In the genomic region with DNA sequence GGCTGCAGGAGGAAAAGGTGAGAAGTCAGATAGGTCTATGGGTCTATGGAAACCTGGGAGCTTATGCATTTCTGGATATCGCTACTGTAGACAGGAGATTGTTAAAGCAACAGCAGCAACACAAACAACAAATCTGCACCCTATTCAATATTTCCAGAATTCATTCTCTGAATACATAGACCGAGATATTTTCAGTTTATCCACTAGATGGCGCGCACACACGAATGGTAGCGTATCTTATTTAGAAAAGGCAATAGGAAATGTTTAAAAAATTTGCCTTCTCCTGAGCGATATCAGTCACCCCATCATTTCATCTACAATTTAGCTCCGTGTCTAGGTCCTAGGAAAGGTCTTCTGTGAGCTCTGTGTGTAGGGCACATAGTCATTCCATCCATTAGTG, we compare ENCODE assay signal across 7 mouse cellular contexts. TPM values are rescaled to one million over a fixed set of nuclear protein-coding genes. Genes with fewer than 3 reads are reported as not detected.
DNase-seq lines count a peak whose midpoint lies in the region; ATAC-seq and TF ChIP-seq lines count a peak whose summit lies in the region.

No protein-coding gene starts in this region.

- no peak for ATAC-seq in kidney, embryonic 15.5 days (replicated peaks; ENCODE audit: low FRiP score)
- ATAC-seq in midbrain, embryonic 14.5 days (ENCODE audit: low FRiP score, low TSS enrichment) = no peak

- no peaks in the 10 kb centered on the region for H3K36me3 ChIP-seq in kidney, adult 2 months (ENCODE audit: control insufficient read depth, insufficient read depth, low read length)
- no peaks in the 10 kb centered on the region for H3K36me3 ChIP-seq in kidney, embryonic 15.5 days
- no peaks in the 10 kb centered on the region for H3K36me3 ChIP-seq in CH12.LX (replicated peaks in 1 of 2; ENCODE audit: control insufficient read depth in 1 of 2, insufficient read depth in 1 of 2, low read length in 1 of 2)
- H3K36me3 ChIP-seq in midbrain, embryonic 14.5 days (ENCODE audit: control insufficient read depth, insufficient read depth, low read length) = no peaks in the 10 kb centered on the region

- in situ Hi-C loops in CH12.LX (cut with MboI; ENCODE audit: low pct_ligation_motif_present, low pct_unique_long_range_greater_than_20kb, low sequenced_read_pairs) = no loop called here

- no peak overlapping the region for H3K9ac ChIP-seq in kidney, embryonic 15.5 days
- H3K9ac ChIP-seq in CH12.LX (ENCODE audit: insufficient read depth, low read depth) = no peak overlapping the region
- no peak overlapping the region for H3K9ac ChIP-seq in midbrain, embryonic 14.5 days (replicated peaks; ENCODE audit: low read length)

- H3K4me1 ChIP-seq in kidney, adult 2 months (ENCODE audit: control insufficient read depth, insufficient read depth, low read length) = no peaks in the 10 kb centered on the region
- no peaks in the 10 kb centered on the region for H3K4me1 ChIP-seq in kidney, embryonic 15.5 days
- H3K4me1 ChIP-seq in CH12.LX (ENCODE audit: control insufficient read depth in 1 of 2, insufficient read depth in 2 of 2) = no peaks in the 10 kb centered on the region
- no peaks in the 10 kb centered on the region for H3K4me1 ChIP-seq in midbrain, embryonic 14.5 days (ENCODE audit: control insufficient read depth, insufficient read depth, low read length)

- intact Hi-C loops in heart, postnatal 10 days (cut with DNase I) = no loop called here

- TF ChIP-seq EP300 in CH12.LX (IDR thresholded peaks at IDR 0.05; ENCODE audit: low read length) = no peak

- H3K9me3 ChIP-seq in kidney, embryonic 15.5 days (replicated peaks) = no peaks in the 10 kb centered on the region
- no peaks in the 10 kb centered on the region for H3K9me3 ChIP-seq in CH12.LX (replicated peaks; ENCODE audit: low read length)
- no peaks in the 10 kb centered on the region for H3K9me3 ChIP-seq in midbrain, embryonic 14.5 days (ENCODE audit: control insufficient read depth, low read length)

- dilution Hi-C loops in CH12.LX (cut with MboI; ENCODE audit: extremely low pct_ligation_motif_present, extremely low pct_unique_long_range_greater_than_20kb, low sequenced_read_pairs) = no loop called here

- TF ChIP-seq CTCF in kidney, adult 2 months (conservative IDR thresholded peaks at IDR 0.05; ENCODE audit: insufficient read depth, insufficient read length, low read depth, low read length) = no peak
- peak; percentile 30 to 67; a peak in 3 of 4 replicates for TF ChIP-seq CTCF in CH12.LX (conservative IDR thresholded peaks at IDR 0.05 in 1 of 2, IDR thresholded peaks at IDR 0.05 in 1 of 2; ENCODE audit: low read depth in 2 of 2, low read length in 2 of 2)

- 5% methylated on average over 8 of the region's 8 CpGs for WGBS in kidney, adult 2 months
- 6% methylated on average over 8 of the region's 8 CpGs for WGBS in kidney, embryonic 15.5 days
- 7% methylated on average over 8 of the region's 8 CpGs for WGBS in midbrain, embryonic 14.5 days

- peak; percentile 13 for DNase-seq in kidney, adult 2 months
- peak; percentile 51 for DNase-seq in CH12.LX (ENCODE audit: extremely low read depth)
- peak; percentile 18 for DNase-seq in Muller cell, postnatal 12 days (ENCODE audit: inconsistent ontology term)
- DNase-seq in heart, postnatal 10 days = peak; percentile 12 to 32
- peak; percentile 85 for DNase-seq in midbrain, embryonic 14.5 days
- no peak for DNase-seq in urinary bladder, postnatal 10 days (ENCODE audit: low spot score)

- no peaks in the 10 kb centered on the region for H3K79me2 ChIP-seq in CH12.LX (replicated peaks; ENCODE audit: control insufficient read depth, extremely low read depth, insufficient read depth, poor library complexity, severe bottlenecking)

- no peak overlapping the region for H3K27ac ChIP-seq in kidney, adult 2 months (ENCODE audit: insufficient read depth, low read depth, low read length)
- no peak overlapping the region for H3K27ac ChIP-seq in kidney, embryonic 15.5 days
- H3K27ac ChIP-seq in CH12.LX (ENCODE audit: insufficient read depth, low read depth) = no peak overlapping the region
- no peak overlapping the region for H3K27ac ChIP-seq in midbrain, embryonic 14.5 days (replicated peaks; ENCODE audit: low read depth, low read length)

- H3K27me3 ChIP-seq in kidney, adult 2 months (replicated peaks; ENCODE audit: control insufficient read depth, insufficient read depth, low read length) = no peaks in the 10 kb centered on the region
- no peaks in the 10 kb centered on the region for H3K27me3 ChIP-seq in kidney, embryonic 15.5 days
- H3K27me3 ChIP-seq in CH12.LX (replicated peaks) = no peaks in the 10 kb centered on the region
- no peaks in the 10 kb centered on the region for H3K27me3 ChIP-seq in midbrain, embryonic 14.5 days (ENCODE audit: control insufficient read depth, insufficient read depth, low read length)

- H3K4me2 ChIP-seq in kidney, embryonic 15.5 days = no peak overlapping the region
- peak overlapping the region; percentile 93 for H3K4me2 ChIP-seq in CH12.LX (ENCODE audit: insufficient read depth, low read depth, poor library complexity, severe bottlenecking)
- H3K4me2 ChIP-seq in midbrain, embryonic 14.5 days (ENCODE audit: low read length) = 0 out of 2 replicates have a peak overlapping the region, but pooled peaks have one; percentile 22

- no peak overlapping the region for H3K4me3 ChIP-seq in kidney, adult 2 months (ENCODE audit: insufficient read depth, low read depth, low read length)
- H3K4me3 ChIP-seq in kidney, embryonic 15.5 days (replicated peaks) = no peak overlapping the region
- no peak overlapping the region for H3K4me3 ChIP-seq in CH12.LX (replicated peaks in 1 of 3; ENCODE audit: low read depth in 2 of 3, low read length in 2 of 3, poor library complexity in 1 of 3)
- no peak overlapping the region for H3K4me3 ChIP-seq in midbrain, embryonic 14.5 days (replicated peaks; ENCODE audit: low read depth, low read length)

- peak; percentile 50 for TF ChIP-seq RAD21 in CH12.LX (IDR thresholded peaks at IDR 0.05; ENCODE audit: low read depth, low read length)

- TF ChIP-seq POLR2A in kidney, adult 2 months (IDR thresholded peaks at IDR 0.05; ENCODE audit: low read depth, low read length) = no peak
- no peak for TF ChIP-seq POLR2A in CH12.LX (IDR thresholded peaks at IDR 0.05; ENCODE audit: low read depth, low read length)

TF ChIP-seq in CH12.LX, 34 proteins besides CTCF, POLR2A, EP300 and RAD21:
- peak; percentile 49 for TF ChIP-seq SMC3 (IDR thresholded peaks at IDR 0.05; ENCODE audit: low read depth, low read length)
- no peak for TF ChIP-seq ZKSCAN1 (IDR thresholded peaks at IDR 0.05; ENCODE audit: borderline replicate concordance, low read depth, low read length)
TF ChIP-seq in CH12.LX: peak in this region for 1.

RNA-seq across cellular contexts. Expression of gene Cps1, which starts 21.1 kb away (rescaled TPM):
- 0.03 TPM in 1 of 2 replicates, not detected in the other for polyA plus RNA-seq in kidney, adult 2 months (2012; rRNA removed)
- 0.06 and 0.49 TPM in 2 replicates for polyA plus RNA-seq in kidney, embryonic 15.5 days (2015; fragmentation: Nextera tagmentation; extraction: Ambion mirVana)
- 0.13 TPM in 2 replicates for total RNA-seq in CH12.LX (2012; rRNA removed)
- total RNA-seq in CH12.LX (2014; rRNA removed) = 0.05 TPM in 1 of 2 replicates, not detected in the other
- polyA plus RNA-seq in CH12.LX (2012; ENCODE audit: insufficient read length, low read depth) = not detected in 2 replicates
- under 1 TPM; 0.05 to 0.10 TPM for total RNA-seq in heart, postnatal 10 days (2021)
- polyA plus RNA-seq in midbrain, embryonic 14.5 days (2014; fragmentation: Nextera tagmentation; extraction: Ambion mirVana) = 0.24 and 0.64 TPM in 2 replicates
